Mouse (Mus musculus) stomach, postnatal 0 days (tissue): ENCODE measurements at regions not wholly inside any gene's neighbourhood (a gene's known extent, or its start where the extent isn't known, plus 50 kb on each side); places are given as distances from the start of the nearest gene placed in this dataset.

Experiments
- ATAC-seq: fragments of 200-750 bp; cut with Nextera tagmentation; 2 replicates; pipeline ENCODE4 v1.8.0; 2017; ENCODE audit not compliant: low FRiP score, low TSS enrichment
- DNase-seq: peaks from one replicate; pipeline ENCODE4 v3.0.0-alpha.2; 2016; ENCODE audit warnings: low spot score
- H3K27ac ChIP-seq: fragments of 300-500 bp; sonication (generic); replicated peaks from 2 replicates; pipeline ENCODE4 v1.5.1; 2014; ENCODE audit warnings: mild to moderate bottlenecking, control low read depth
- H3K27me3 ChIP-seq: fragments of 300-500 bp; sonication (generic); 2 replicates; pipeline ENCODE4 v1.6.1; 2014; ENCODE audit warnings: low read length; ENCODE audit not compliant: control insufficient read depth, insufficient read depth
- H3K36me3 ChIP-seq: fragments of 300-500 bp; sonication (generic); 2 replicates; pipeline ENCODE4 v1.6.1; 2014; ENCODE audit warnings: low read length, mixed read lengths; ENCODE audit not compliant: control insufficient read depth, insufficient read depth
- H3K4me1 ChIP-seq: fragments of 300-500 bp; sonication (generic); replicated peaks from 2 replicates; pipeline ENCODE4 v1.6.1; 2014; ENCODE audit warnings: antibody characterized with exemption; ENCODE audit not compliant: control insufficient read depth, insufficient read depth
- H3K4me2 ChIP-seq: fragments of 300-500 bp; sonication (generic); replicated peaks from 2 replicates; pipeline ENCODE4 v1.6.1; 2014; ENCODE audit warnings: low read depth, mild to moderate bottlenecking, control low read depth, moderate library complexity
- H3K4me3 ChIP-seq: fragments of 300-500 bp; sonication (generic); 2 replicates; pipeline ENCODE4 v1.5.1; 2014; ENCODE audit warnings: low read depth, low read length, control low read depth
- H3K9ac ChIP-seq: fragments of 300-500 bp; sonication (generic); 2 replicates; pipeline ENCODE4 v1.6.1; 2014; ENCODE audit warnings: mild to moderate bottlenecking, low read length, control low read depth, mixed read lengths
- H3K9me3 ChIP-seq: fragments of 300-500 bp; sonication (generic); 2 replicates; pipeline ENCODE4 v1.6.1; 2016; ENCODE audit warnings: low read length; ENCODE audit not compliant: control insufficient read depth
- CTCF ChIP-seq: IDR thresholded peaks from 2 replicates; pipeline ENCODE4 v1.5.1; 2016; ENCODE audit warnings: antibody characterized with exemption, low read depth, mild to moderate bottlenecking, moderate library complexity
- EP300 ChIP-seq: optimal IDR thresholded peaks from 2 replicates; pipeline ENCODE3; 2016; ENCODE audit warnings: antibody characterized with exemption
- WGBS: fragments of 180-500 bp; shearing (Covaris S2); extraction: QIAGEN DNeasy Blood & Tissue Kit; methylation state at CpG from one replicate; pipeline ENCODE4 v1.1.7; 2014; 5-methylcytosine and 5-hydroxymethylcytosine counted together

DNA sequence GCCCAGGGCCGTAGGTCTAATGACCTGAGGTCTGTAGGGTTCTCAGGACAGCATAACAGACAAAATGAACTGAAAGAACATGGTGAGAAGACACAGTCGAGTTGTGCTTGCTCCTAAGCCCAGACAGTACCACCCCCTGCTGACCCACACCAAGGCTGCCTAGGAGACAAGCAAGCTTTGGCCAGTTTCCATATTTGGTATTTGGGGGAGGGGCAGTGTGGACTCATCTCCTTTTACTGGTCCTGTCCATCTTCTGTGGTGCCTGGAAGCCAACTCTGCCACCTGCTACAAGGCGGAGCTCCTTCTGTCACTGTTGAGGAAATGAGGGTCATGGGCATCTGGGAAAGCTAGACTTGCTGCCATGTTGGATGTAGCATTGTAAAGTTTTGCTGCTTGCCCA is 68.9 kb downstream of the Tex29 start:
- DNase-seq, result no peak
- Histone ChIP-seq H3K27me3 (no peaks in the 10 kb centered on the region), H3K4me1 (no peaks in the 10 kb centered on the region), H3K36me3 (no peaks in the 10 kb centered on the region), H3K9ac (no peak overlapping the region), H3K4me3 (no peak overlapping the region), H3K9me3 (no peaks in the 10 kb centered on the region), H3K4me2 (no peak overlapping the region), H3K27ac (no peak overlapping the region)
- peak; percentile 12; the same call in 1 of the 2 replicates for ATAC-seq
- TF ChIP-seq CTCF (no peak), EP300 (no peak)
- WGBS, result 69% methylated on average over 3 of the region's 3 CpGs

DNA sequence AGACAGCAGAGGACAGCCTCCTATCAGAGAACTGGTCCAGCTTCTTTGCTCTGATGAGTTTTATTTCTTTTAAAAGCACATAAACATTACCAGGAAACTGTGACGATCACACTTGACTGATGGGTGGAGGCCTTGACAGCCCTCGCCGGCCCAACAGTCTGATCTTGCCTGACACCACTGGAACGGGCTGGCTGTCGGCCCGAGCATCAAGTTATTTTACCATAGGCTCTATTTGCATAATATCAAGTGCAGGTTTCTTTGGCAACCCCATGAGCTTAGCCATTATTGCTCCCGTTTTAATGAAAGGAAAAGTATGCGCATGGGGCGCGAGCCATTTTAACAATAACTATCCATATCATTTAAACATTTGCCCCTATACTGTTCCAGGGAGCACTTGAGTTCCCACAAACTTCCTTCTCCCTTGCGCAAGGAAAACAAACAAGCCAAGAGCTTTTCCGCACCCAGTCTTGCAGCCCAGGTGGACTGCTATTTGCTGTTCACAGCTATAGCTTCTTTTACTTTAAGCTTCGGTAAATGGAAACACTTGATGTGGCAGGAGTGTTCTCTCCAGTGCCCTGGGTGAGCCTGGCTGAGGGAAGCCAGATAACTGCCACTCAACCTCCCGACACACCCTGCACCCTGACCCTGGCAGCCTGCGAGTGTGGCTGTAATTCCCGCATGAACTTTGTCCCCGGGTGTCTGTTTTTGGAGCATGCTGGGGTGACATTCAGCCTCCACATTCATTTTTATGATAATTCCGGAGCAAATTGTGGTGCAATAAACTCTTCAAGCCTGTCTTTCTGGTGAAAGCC is 71.6 kb downstream of the Tex29 start:
- no peaks in the 10 kb centered on the region; the same call in 1 of the 2 replicates for H3K4me1 ChIP-seq
- 52% methylated on average over 18 of the region's 18 CpGs for WGBS
- TF ChIP-seq EP300 (no peak), CTCF (no peak)
- no peak overlapping the region for H3K4me2 ChIP-seq
- no peak overlapping the region for H3K4me3 ChIP-seq
- no peaks in the 10 kb centered on the region for H3K9me3 ChIP-seq
- DNase-seq (no peak), ATAC-seq (no peak)
- no peak overlapping the region for H3K9ac ChIP-seq
- H3K27ac ChIP-seq, result no peak overlapping the region
- H3K36me3 ChIP-seq, result no peaks in the 10 kb centered on the region
- no peaks in the 10 kb centered on the region for H3K27me3 ChIP-seq

GRCm38 (mm10) chr8:11912451-11913128 is 72.3 kb downstream of the Tex29 start:
- Histone ChIP-seq H3K4me2 (no peak overlapping the region), H3K9ac (no peak overlapping the region), H3K4me3 (no peak overlapping the region), H3K9me3 (no peaks in the 10 kb centered on the region), H3K27ac (no peak overlapping the region), H3K4me1 (no peaks in the 10 kb centered on the region; the same call in 1 of the 2 replicates), H3K27me3 (no peaks in the 10 kb centered on the region), H3K36me3 (no peaks in the 10 kb centered on the region)
- DNase-seq (no peak), ATAC-seq (no peak)
- TF ChIP-seq EP300 (no peak), CTCF (no peak)
- 78% methylated on average over 17 of the region's 17 CpGs for WGBS

GRCm38 (mm10) chr8:11913129-11913900 is 73.0 kb downstream of the Tex29 start:
- H3K4me2 ChIP-seq, result no peak overlapping the region
- H3K4me1 ChIP-seq, result no peaks in the 10 kb centered on the region; the same call in 1 of the 2 replicates
- H3K4me3 ChIP-seq, result no peak overlapping the region
- TF ChIP-seq CTCF (no peak), EP300 (no peak)
- no peaks in the 10 kb centered on the region for H3K9me3 ChIP-seq
- whole genome bisulfite sequencing, result 60% methylated on average over 12 of the region's 12 CpGs
- ATAC-seq, result peak; percentile 19; the same call in 1 of the 2 replicates
- no peaks in the 10 kb centered on the region for H3K36me3 ChIP-seq
- DNase-seq, result no peak
- H3K27me3 ChIP-seq, result no peaks in the 10 kb centered on the region
- no peak overlapping the region for H3K27ac ChIP-seq
- H3K9ac ChIP-seq, result no peak overlapping the region

DNA sequence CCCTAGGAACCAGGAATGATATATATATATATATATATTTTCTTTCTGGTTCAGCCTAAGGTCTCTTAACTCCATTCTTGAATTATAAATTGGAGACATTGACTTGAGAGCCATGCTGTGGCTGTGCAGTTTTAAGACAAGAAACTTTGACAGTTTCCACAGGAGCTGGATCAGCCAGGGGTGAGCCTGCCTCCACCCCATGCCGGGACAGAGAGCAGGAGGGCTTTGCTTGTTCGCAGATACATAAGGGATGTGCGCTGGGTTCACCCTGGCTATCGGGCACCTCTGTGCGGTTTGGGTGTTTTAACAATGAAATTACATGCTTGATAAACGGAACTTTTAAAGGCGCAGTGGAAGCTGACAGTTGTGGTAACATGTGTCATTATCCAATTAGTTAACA is 73.9 kb downstream of the Tex29 start:
- H3K4me3 ChIP-seq, result no peak overlapping the region
- no peak for DNase-seq
- H3K4me1 ChIP-seq, result no peaks in the 10 kb centered on the region; the same call in 1 of the 2 replicates
- H3K27ac ChIP-seq, result no peak overlapping the region
- no peak for ATAC-seq
- no peak overlapping the region for H3K4me2 ChIP-seq
- 50% methylated on average over 7 of the region's 7 CpGs for WGBS
- H3K9ac ChIP-seq, result no peak overlapping the region
- no peaks in the 10 kb centered on the region for H3K27me3 ChIP-seq
- no peaks in the 10 kb centered on the region for H3K9me3 ChIP-seq
- H3K36me3 ChIP-seq, result no peaks in the 10 kb centered on the region
- TF ChIP-seq CTCF, result no peak
